Mouse (Mus musculus) neural tube, embryonic 13.5 days (tissue): Measurements from ENCODE around the gene Pygo2. TPM values are rescaled to one million over a fixed set of nuclear protein-coding genes. Genes with fewer than 3 reads are reported as not detected.
A peak's percentile ranks its signal among the peaks of the same experiment; 100 is the strongest.

Experiments
- ATAC-seq: fragments of 200-750 bp; cut with Nextera tagmentation; 2 replicates; pipeline ENCODE4 v1.8.0; 2017; ENCODE audit warnings: low read depth, mild to moderate bottlenecking, moderate TSS enrichment, moderate library complexity
- H3K27ac ChIP-seq: fragments of 300-500 bp; sonication (generic); replicated peaks from 2 replicates; pipeline ENCODE4 v1.5.1; 2015; ENCODE audit warnings: moderate library complexity, mild to moderate bottlenecking, inconsistent platforms
- H3K27me3 ChIP-seq: fragments of 300-500 bp; sonication (generic); 2 replicates; pipeline ENCODE4 v1.6.1; 2015; ENCODE audit warnings: mild to moderate bottlenecking, inconsistent platforms
- H3K36me3 ChIP-seq: fragments of 300-500 bp; sonication (generic); 2 replicates; pipeline ENCODE4 v1.6.1; 2015; ENCODE audit warnings: mild to moderate bottlenecking, inconsistent platforms
- H3K4me1 ChIP-seq: fragments of 300-500 bp; sonication (generic); replicated peaks from 2 replicates; pipeline ENCODE4 v1.6.1; 2015; ENCODE audit warnings: inconsistent platforms
- H3K4me2 ChIP-seq: fragments of 300-500 bp; sonication (generic); 2 replicates; pipeline ENCODE4 v1.6.1; 2015; ENCODE audit warnings: inconsistent platforms, mild to moderate bottlenecking, moderate library complexity
- H3K4me3 ChIP-seq: fragments of 300-500 bp; sonication (generic); 2 replicates; pipeline ENCODE4 v1.5.1; 2015; ENCODE audit warnings: mild to moderate bottlenecking, inconsistent platforms
- H3K9ac ChIP-seq: fragments of 300-500 bp; sonication (generic); 2 replicates; pipeline ENCODE4 v1.6.1; 2015; ENCODE audit warnings: moderate library complexity, mild to moderate bottlenecking, inconsistent platforms
- H3K9me3 ChIP-seq: fragments of 300-500 bp; sonication (generic); 2 replicates; pipeline ENCODE4 v1.6.1; 2016; ENCODE audit warnings: inconsistent platforms
- WGBS: fragments of 180-500 bp; shearing (Covaris S2); methylation state at CpG from one replicate; pipeline ENCODE4 v1.1.7; 2015; 5-methylcytosine and 5-hydroxymethylcytosine counted together
- polyA plus RNA-seq: library from polyadenylated mRNA; unstranded; fragments of >200 nt; fragmentation: Nextera tagmentation; extraction: Ambion mirVana; gene quantifications from 2 replicates; pipeline ENCODE4 v1.2.1, GENCODE M21; 2015

Pygo2 gene
- polyA plus RNA-seq, 1 experiment from 2014 or later: 40.4 TPM

DNA sequence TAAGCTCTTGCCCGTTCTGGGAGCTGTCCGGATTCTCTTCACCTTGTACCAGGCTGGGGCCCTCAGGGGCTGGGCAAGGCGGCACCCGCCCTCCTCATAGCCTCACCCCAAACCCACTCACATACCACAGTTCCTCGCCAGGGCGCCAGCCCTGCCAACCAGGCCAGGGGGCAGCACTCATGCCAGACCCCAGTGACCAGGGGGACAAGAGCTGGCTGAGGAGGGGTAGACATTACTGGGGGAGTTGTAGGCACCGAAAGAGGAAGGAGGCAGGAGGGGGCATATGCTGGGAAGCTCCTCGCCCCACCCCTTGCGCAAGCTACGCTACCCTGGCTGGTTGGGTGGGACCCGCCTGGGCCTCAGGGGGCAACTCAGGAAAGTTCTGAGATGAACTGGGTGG, 42.4 kb upstream of the Pygo2 start:
- Histone ChIP-seq H3K27ac (no peak overlapping the region), H3K27me3 (peaks cover 12% of the 10 kb centered on the region), H3K9ac (no peak overlapping the region), H3K9me3 (no peaks in the 10 kb centered on the region), H3K36me3 (no peaks in the 10 kb centered on the region), H3K4me1 (peaks cover 30% of the 10 kb centered on the region), H3K4me2 (no peak overlapping the region), H3K4me3 (no peak overlapping the region)
- WGBS: 85% methylated on average over 11 of the region's 11 CpGs
- no peak for ATAC-seq

DNA sequence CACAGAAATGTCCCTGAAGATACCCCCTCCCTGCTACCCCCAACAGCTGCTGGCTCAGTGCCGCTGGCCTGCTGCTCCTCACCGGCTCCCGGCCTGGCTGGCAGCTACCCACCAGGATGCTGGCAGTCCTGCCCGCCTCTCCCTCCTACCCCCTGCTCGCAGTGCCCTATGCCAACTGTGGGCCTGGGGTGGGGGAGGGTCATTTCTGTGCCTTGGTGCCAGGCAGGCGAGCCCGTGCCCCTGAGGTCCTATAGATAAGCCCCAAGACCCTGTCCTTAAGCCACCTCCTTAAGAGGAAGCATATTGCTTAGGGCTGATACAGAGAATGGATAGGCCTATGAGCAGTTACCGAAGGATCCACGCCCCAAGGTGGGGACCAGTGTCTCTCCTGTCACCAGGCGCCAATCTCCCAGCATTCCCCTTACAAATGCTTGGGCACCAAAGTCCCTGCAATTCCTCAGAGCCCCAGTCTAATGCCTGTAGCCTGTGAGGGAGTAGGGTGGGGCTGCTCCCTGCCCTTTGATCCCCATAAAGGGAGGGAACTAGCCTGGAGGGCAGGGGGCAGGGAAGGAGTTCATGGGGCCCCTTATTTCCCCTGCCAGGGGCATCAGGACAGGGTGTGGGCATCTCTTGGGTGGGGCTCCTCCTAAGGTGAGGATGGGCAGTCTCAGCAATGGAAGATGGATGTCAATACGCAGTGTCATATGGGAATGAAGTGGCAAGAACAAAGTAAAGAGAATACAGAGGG, 41.7 kb upstream of the Pygo2 start:
- no peaks in the 10 kb centered on the region for H3K9me3 ChIP-seq
- ATAC-seq: no peak
- peaks cover 36% of the 10 kb centered on the region for H3K4me1 ChIP-seq
- H3K4me2 ChIP-seq: no peak overlapping the region
- H3K9ac ChIP-seq: no peak overlapping the region
- H3K27me3 ChIP-seq: peaks cover 16% of the 10 kb centered on the region
- no peak overlapping the region for H3K4me3 ChIP-seq
- no peak overlapping the region for H3K27ac ChIP-seq
- H3K36me3 ChIP-seq: no peaks in the 10 kb centered on the region
- WGBS: 66% methylated on average over 11 of the region's 11 CpGs

DNA sequence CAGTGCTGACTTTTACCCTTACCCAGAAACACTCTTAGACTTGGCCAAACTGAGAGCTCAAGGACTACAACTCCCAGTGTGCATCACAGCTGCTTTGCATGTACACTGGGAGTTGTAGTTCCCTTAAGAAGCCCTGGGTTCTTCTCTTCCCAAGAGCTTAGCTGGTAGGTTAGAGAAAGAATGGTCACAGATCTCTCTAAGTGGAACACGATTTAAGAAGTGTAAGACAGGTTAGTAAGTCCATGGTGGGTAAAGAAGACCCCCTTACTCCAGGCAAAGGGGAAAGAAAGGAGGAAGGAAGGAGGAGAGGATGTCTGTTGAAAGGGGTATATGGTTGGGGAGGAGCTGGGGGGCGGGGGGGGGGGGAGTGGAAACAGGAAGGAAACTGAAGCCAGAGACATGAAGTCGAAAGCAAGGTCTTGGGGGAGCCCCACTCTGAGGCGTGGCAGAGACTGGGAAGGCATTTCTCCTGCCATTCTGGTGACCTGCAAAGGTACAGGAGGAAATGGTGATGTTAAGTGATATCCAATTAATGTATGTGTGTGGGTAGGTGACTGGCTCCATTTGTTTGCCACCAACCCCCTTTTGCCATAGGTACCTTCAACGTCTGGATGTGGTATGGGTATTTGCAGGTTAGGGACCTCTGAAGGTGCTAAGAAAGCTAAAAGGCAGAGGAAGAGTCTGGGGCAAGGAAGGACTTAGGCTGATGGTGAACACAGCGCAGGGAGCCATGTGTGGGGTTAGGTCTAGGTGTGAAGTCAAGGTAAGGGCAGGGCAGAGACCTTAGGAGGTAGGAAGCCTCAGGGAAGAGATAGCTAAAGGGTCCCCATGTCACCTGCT, 40.9 kb upstream of the Pygo2 start:
- Histone ChIP-seq H3K27ac (no peak overlapping the region), H3K9me3 (no peaks in the 10 kb centered on the region), H3K36me3 (no peaks in the 10 kb centered on the region), H3K27me3 (peaks cover 16% of the 10 kb centered on the region), H3K4me3 (no peak overlapping the region), H3K4me1 (peaks cover 44% of the 10 kb centered on the region), H3K4me2 (no peak overlapping the region), H3K9ac (no peak overlapping the region)
- 62% methylated on average over 5 of the region's 6 CpGs for WGBS
- ATAC-seq: no peak

DNA sequence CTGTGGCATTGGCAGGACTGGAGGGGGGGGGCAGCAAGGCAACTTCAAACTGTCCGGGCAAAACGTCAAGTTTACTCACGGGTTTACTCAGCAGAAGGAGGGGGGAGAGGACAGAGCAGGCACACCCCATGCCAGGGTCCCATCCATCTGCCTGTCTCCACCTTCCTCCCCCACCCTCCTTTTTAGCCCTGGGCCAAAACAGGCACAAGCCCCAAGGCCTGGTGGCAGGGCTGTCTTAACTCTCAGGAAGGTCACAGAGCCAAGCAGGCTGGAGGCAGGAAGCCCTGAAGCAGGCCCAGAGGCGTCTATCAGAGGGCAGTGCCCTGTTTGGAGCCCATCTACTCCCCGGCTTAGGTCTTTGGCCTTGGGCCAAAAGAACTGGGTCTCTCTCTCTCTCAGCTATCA, 39.9 kb upstream of the Pygo2 start:
- H3K4me1 ChIP-seq: peaks cover 54% of the 10 kb centered on the region
- H3K4me2 ChIP-seq: no peak overlapping the region
- 51% methylated on average over 5 of the region's 5 CpGs for WGBS
- no peak overlapping the region for H3K9ac ChIP-seq
- peaks cover 24% of the 10 kb centered on the region for H3K27me3 ChIP-seq
- H3K4me3 ChIP-seq: no peak overlapping the region
- no peaks in the 10 kb centered on the region for H3K36me3 ChIP-seq
- H3K27ac ChIP-seq: no peak overlapping the region
- H3K9me3 ChIP-seq: no peaks in the 10 kb centered on the region
- ATAC-seq: no peak

DNA sequence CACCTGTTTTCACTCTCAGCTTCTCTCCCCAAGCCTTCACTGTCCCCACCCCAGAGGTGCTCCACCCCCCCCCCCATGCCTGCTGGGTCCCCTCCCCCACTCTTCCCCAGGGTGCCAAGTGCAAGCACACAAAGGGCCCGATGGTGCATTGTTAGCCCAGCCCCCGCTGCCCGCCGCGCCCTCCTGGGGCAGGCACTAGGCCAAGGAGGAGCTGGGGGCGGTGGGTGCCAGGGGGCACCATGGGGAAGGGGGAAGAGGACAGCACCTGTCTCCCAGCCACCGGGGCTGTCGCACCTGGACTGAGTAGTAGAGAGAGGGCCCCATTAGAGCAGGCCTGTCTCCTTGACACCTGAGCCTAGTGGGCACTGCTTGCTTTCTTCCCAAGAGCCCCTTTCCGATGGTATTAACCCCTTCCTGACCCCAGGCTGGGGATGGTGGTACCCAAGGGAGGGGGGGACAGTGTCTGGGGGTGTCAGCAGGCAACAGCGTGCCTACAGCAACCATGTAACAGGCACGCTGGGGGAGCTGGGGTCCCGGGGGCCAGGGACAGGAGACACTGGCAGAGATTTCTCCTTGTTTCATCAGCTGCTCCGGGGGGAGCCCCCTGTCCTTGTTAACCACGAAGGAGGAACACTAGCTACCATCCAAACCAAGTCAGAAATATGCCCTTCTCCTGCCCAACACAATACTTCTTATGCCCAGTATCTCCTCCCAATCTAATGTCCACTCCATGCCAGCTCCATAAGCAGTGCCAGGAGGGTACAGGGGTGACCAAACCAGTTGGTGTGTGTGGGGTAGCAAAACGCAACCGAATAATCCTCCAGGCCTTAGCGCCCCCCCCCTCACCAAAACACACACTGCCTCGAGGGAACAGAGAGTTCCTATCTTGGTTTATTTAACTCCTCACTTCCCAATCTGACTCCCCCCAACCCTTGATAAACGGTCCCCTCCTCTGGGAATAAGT, 39.0 kb upstream of the Pygo2 start:
- Histone ChIP-seq H3K4me1 (peaks cover 62% of the 10 kb centered on the region), H3K36me3 (no peaks in the 10 kb centered on the region), H3K9ac (peak overlapping the region; percentile 71), H3K27ac (no peak overlapping the region), H3K4me2 (peak overlapping the region; percentile 99), H3K27me3 (peaks cover 28% of the 10 kb centered on the region), H3K4me3 (peak overlapping the region; percentile 51), H3K9me3 (no peaks in the 10 kb centered on the region)
- 8% methylated on average over 19 of the region's 19 CpGs for WGBS
- ATAC-seq: no peak

DNA sequence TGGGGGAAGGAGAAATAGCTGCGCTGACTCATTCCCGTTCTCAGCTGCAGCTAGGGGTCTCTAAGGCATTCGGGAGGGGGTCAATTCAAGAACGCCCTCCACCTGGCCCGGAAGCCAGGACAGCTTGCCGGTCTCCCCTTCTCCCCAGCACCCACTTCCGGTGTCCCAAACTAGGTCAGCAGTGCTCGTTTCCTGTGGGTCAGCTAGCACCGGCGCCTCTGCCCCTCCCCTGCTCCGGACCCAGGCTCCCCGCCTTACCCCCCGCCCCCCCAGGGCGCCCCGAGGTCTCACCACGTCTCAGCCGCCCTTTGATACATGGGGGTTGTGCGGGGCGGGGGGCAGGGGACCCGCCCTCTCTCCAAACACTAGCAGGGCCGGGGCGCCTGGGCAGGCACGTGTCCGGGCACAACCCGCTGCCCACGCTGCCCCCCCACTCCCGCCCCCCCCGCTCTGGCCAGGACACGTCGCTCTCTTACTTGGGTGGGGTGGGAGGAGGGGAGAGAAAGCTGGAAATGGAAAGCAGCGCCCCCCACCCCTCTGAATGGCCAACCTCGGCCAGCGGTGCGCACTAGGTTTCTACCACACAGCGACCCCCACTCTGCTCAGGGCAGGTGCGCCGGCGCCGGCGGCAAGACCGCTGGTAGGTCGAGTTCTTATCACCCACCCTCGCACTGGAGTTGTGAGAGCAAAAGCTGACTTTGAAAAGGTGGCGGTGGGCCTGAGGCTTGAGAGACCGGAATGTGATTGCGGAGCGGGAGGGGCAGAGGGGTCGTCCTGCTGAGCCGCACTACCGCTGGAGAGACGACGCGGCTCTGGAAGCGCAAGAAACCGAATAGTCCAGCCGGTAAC, 38.1 kb upstream of the Pygo2 start:
- WGBS: under 1% methylated on average over 54 of the region's 56 CpGs

DNA sequence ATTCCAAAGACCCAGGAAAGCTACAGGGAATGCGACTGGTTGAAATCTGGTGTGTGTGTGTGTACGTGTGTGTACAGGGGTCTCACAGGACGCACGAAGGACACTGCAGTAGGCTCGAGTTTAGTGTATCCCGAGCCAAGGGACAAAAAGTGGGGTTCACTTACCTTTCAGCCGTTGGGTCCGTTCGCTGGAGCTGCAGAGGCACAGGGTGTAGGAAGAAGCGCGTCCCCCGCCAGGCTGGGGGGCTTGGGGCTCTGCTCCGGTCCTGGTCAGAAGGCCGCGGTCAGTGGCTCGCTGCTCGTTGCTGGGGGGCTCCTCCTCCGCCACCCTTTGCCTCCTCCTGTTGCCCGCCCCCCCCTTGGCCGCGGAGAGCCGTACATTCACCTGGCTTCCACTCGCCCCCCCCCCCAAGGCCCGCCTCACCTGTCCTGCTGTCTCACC, 37.1 kb upstream of the Pygo2 start:
- Histone ChIP-seq H3K36me3 (no peaks in the 10 kb centered on the region), H3K9ac (peak overlapping the region; percentile 71; the same call in 1 of the 2 replicates), H3K4me2 (peak overlapping the region; percentile 99), H3K27me3 (peaks cover 32% of the 10 kb centered on the region), H3K4me1 (peaks cover 73% of the 10 kb centered on the region), H3K4me3 (peak overlapping the region; percentile 51), H3K27ac (no peak overlapping the region), H3K9me3 (no peaks in the 10 kb centered on the region)
- ATAC-seq: no peak
- 0% methylated on average over 18 of the region's 24 CpGs for WGBS

More for the DNA sequence above, 38.1 kb upstream of the Pygo2 start:
- H3K27me3 ChIP-seq: peaks cover 32% of the 10 kb centered on the region
- no peaks in the 10 kb centered on the region for H3K9me3 ChIP-seq
- peak overlapping the region; percentile 71 for H3K9ac ChIP-seq
- H3K4me1 ChIP-seq: peaks cover 71% of the 10 kb centered on the region
- no peaks in the 10 kb centered on the region for H3K36me3 ChIP-seq
- no peak for ATAC-seq
- no peak overlapping the region for H3K27ac ChIP-seq
- H3K4me3 ChIP-seq: peak overlapping the region; percentile 51
- H3K4me2 ChIP-seq: peak overlapping the region; percentile 99

DNA sequence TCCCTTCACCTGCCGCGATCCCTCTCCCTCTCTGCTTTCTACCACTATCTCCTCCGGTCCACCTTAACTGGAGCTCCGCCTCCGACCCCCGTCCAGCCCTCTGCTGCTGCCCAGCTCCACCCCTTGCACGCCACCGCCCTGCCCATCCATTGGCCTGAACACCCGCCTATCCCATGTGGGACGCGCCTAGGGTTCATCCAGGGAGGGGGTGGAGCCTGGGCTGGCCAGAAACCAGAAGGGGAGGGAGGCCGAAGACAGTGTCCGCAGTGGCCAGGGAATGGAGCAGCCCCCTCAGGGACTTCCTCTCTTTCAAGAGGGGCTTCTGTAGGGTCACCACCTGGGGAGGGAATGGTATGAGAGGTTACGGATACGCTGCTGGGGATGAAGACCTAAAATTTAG, 36.4 kb upstream of the Pygo2 start:
- Histone ChIP-seq H3K4me3 (peak overlapping the region; percentile 51), H3K9ac (peak overlapping the region; percentile 73), H3K4me1 (peaks cover 70% of the 10 kb centered on the region), H3K9me3 (no peaks in the 10 kb centered on the region), H3K36me3 (no peaks in the 10 kb centered on the region), H3K27me3 (peaks cover 32% of the 10 kb centered on the region), H3K4me2 (peak overlapping the region; percentile 99), H3K27ac (peak overlapping the region; percentile 68)
- under 1% methylated on average over 15 of the region's 15 CpGs for WGBS
- ATAC-seq: peak; percentile 91

DNA sequence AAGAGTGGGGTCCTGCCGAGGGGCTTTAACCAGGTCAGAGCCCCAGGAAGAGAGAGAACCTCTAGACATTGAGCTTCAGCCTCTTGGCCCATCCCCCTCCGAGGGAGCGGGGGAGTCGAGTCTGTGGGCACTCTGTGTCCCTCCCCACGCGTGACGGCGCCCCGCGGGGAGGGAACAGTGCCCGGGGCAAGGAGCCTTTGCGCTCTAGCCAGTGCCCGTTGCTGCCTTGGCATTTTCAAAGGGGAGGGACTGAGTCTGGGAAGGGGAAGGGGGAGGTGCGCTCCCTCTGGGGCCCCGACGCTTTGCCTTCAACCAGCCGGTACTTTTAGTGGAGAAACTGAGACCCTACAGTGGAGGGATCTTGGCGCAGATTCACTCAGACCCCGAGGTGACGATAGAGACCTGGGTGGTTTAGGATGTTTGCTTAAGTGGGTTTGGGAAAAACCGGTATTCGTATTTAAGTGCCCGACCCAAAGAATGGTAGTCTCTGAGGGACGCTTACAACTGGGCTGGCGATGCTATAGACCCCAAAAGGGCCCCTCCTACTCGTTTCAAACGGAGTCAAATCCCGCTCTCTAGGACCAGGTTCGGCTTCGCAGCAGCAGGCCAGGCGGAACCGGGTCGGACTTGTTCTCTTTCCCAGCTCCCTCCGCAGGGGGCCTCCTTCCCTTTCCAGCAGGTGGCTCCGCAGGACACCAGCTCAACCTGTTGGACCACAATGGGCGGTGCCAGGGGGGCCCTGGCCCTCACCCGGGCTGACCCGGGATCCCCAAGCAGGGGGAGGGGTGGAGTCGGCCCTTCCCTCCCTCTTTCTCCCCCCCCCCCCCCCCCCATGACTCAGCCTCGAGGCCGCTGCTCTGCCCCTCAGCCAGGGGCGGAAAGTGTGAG, 35.8 kb upstream of the Pygo2 start, which contains the start of gene Zbtb7b:
Gene Zbtb7b, minus strand, starts transcription at position 771 of the 888 bp plus-strand sequence.
- H3K36me3 ChIP-seq: no peaks in the 10 kb centered on the region
- WGBS: under 1% methylated on average over 41 of the region's 42 CpGs
- H3K4me1 ChIP-seq: peaks cover 69% of the 10 kb centered on the region

DNA sequence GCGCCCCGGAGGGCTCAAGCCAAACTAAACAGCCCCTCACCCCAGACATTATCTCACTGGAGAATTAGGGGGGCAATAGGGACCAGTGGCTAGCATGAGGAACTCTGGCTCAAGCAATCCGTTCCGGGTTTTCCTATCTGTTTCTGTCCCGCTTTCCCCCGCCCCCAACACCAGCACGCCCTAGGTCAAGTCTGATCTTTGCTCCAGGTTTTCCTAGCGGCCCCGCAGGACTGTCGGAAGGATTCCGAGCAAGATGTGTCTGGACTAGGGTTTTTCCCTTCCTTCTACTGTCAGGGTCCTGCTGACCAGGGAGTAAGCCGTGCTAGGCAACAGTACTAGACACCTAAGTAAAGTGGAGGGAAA, 35.1 kb upstream of the Pygo2 start:
- peaks cover 32% of the 10 kb centered on the region for H3K27me3 ChIP-seq
- peak overlapping the region; percentile 73 for H3K9ac ChIP-seq
- peak overlapping the region; percentile 23 for H3K27ac ChIP-seq
- 0% methylated on average over 11 of the region's 12 CpGs for WGBS
- no peak for ATAC-seq
- H3K4me3 ChIP-seq: peak overlapping the region; percentile 51
- H3K4me1 ChIP-seq: peaks cover 69% of the 10 kb centered on the region
- H3K9me3 ChIP-seq: no peaks in the 10 kb centered on the region
- H3K4me2 ChIP-seq: peak overlapping the region; percentile 99
- 0 out of 2 replicates have a peak, but pooled peaks cover 2% of the 10 kb centered on the region for H3K36me3 ChIP-seq

More for the DNA sequence above, 35.8 kb upstream of the Pygo2 start, which contains the start of gene Zbtb7b:
- Histone ChIP-seq H3K27ac (peak within 1 kb of the TSS; percentile 68), H3K4me2 (peak within 1 kb of the TSS; percentile 99), H3K4me3 (peak within 1 kb of the TSS; percentile 51), H3K9me3 (no peaks in the 10 kb centered on the region), H3K27me3 (peaks cover 32% of the 10 kb centered on the region), H3K9ac (peak within 1 kb of the TSS; percentile 73)
- ATAC-seq: peak; percentile 54
